Mouse (Mus musculus) gastrocnemius, adult 2 months (tissue): ENCODE data around the gene B3gntl1. TPM values are rescaled to one million over a fixed set of nuclear protein-coding genes. Genes with fewer than 3 reads are reported as not detected.
A peak's percentile ranks its signal among the peaks of the same experiment; 100 is the strongest.

ENCODE experiments used
- DNase-seq: peaks from one replicate; pipeline ENCODE4 v3.0.0; 2022
- H3K27ac ChIP-seq: fragments of 200-600 bp; 2 replicates; pipeline ENCODE4 v1.8.1; 2022; ENCODE audit warnings: mild to moderate bottlenecking
- H3K4me3 ChIP-seq: fragments of 200-600 bp; 2 replicates; pipeline ENCODE4 v1.8.1; 2022; ENCODE audit warnings: mild to moderate bottlenecking, moderate library complexity
- CTCF ChIP-seq: fragments of 200-600 bp; IDR thresholded peaks from 2 replicates; pipeline ENCODE4 v1.8.1; 2022; ENCODE audit warnings: antibody characterized with exemption, mild to moderate bottlenecking, moderate library complexity
- intact Hi-C: fragments of 180-260 bp; cut with DNase I; formaldehyde crosslinking; loops from one replicate; pipeline ENCODE4 v1.15.1; 2025
- long read RNA-seq, 2 experiments: library from polyadenylated mRNA; stranded (forward); transcript quantifications; one replicate each; pipeline ENCODE4 v2.0.0; 2021
- total RNA-seq, 2 experiments: library from RNA; stranded (reverse); gene quantifications; 2 replicates each; pipeline ENCODE4 v1.2.3; 2021

Gene B3gntl1
- total RNA-seq, result 1 to 10 TPM; 2.2 to 3.0 TPM
- long read RNA-seq, experiment 1, partial matches to known transcripts, result 0 of 3 reads
- long read RNA-seq, experiment 1, other reads (novel, unspliced or antisense), result 3 of 3 reads
- long read RNA-seq, experiment 2, partial matches to known transcripts, result 0 of 7 reads
- long read RNA-seq, experiment 2, other reads (novel, unspliced or antisense), result 4 of 7 reads

GRCm38 (mm10) chr11:121672990-121673572, at the start of gene B3gntl1:
B3gntl1 (minus strand) TSS chr11:121673153.
- TF ChIP-seq CTCF, result peak; percentile 42
- intact Hi-C loops, result loop anchor here (1.0 kb wide), 1 partner anchor 29 kb away; no protein-coding TSS in a partner anchor
- Histone ChIP-seq H3K27ac (peak within 1 kb of the TSS; percentile 94), H3K4me3 (peak within 1 kb of the TSS; percentile 97)
- DNase-seq, result peak; percentile 99

GRCm38 (mm10) chr11:121722434-121722833, 49.5 kb upstream of the B3gntl1 start:
- DNase-seq, result no peak
- H3K27ac ChIP-seq, result no peak overlapping the region
- TF ChIP-seq CTCF, result no peak
- no peak overlapping the region for H3K4me3 ChIP-seq
- intact Hi-C loops, result no loop called here

- intact Hi-C loops, result no loop called here
- TF ChIP-seq CTCF, result no peak
- Histone ChIP-seq H3K4me3 (no peak overlapping the region), H3K27ac (no peak overlapping the region)
- DNase-seq, result no peak
Observed at GRCm38 (mm10) chr11:121720752-121721151, 47.8 kb upstream of the B3gntl1 start.

GRCm38 (mm10) chr11:121717724-121718123, 44.8 kb upstream of the B3gntl1 start:
- Histone ChIP-seq H3K4me3 (no peak overlapping the region), H3K27ac (no peak overlapping the region)
- DNase-seq, result no peak
- intact Hi-C loops, result no loop called here
- no peak for TF ChIP-seq CTCF

GRCm38 (mm10) chr11:121714745-121715485, 42.0 kb upstream of the B3gntl1 start:
- H3K27ac ChIP-seq, result no peak overlapping the region
- no peak for TF ChIP-seq CTCF
- intact Hi-C loops, result no loop called here
- no peak for DNase-seq
- no peak overlapping the region for H3K4me3 ChIP-seq

GRCm38 (mm10) chr11:121713569-121713968, 40.6 kb upstream of the B3gntl1 start:
- DNase-seq, result no peak
- H3K4me3 ChIP-seq, result no peak overlapping the region
- intact Hi-C loops, result no loop called here
- H3K27ac ChIP-seq, result no peak overlapping the region
- TF ChIP-seq CTCF, result no peak

- no peak for TF ChIP-seq CTCF
- H3K27ac ChIP-seq, result no peak overlapping the region
- no peak overlapping the region for H3K4me3 ChIP-seq
- DNase-seq, result no peak
- intact Hi-C loops, result no loop called here
Observed at GRCm38 (mm10) chr11:121712987-121713386, 40.0 kb upstream of the B3gntl1 start.

GRCm38 (mm10) chr11:121710245-121710644, 37.3 kb upstream of the B3gntl1 start:
- no peak for DNase-seq
- Histone ChIP-seq H3K27ac (no peak overlapping the region), H3K4me3 (no peak overlapping the region)
- intact Hi-C loops, result no loop called here
- no peak for TF ChIP-seq CTCF

- no peak for TF ChIP-seq CTCF
- H3K4me3 ChIP-seq, result no peak overlapping the region
- H3K27ac ChIP-seq, result no peak overlapping the region
- intact Hi-C loops, result no loop called here
- DNase-seq, result no peak
Observed at GRCm38 (mm10) chr11:121709278-121709677, 36.3 kb upstream of the B3gntl1 start.

- Histone ChIP-seq H3K4me3 (peak overlapping the region; percentile 28), H3K27ac (0 out of 2 replicates have a peak overlapping the region, but pooled peaks have one; percentile 29)
- no peak for DNase-seq
- TF ChIP-seq CTCF, result no peak
- intact Hi-C loops, result no loop called here
Observed at GRCm38 (mm10) chr11:121706521-121707005, 33.6 kb upstream of the B3gntl1 start.

- intact Hi-C loops, result loop anchor here (1.0 to 5.0 kb wide), 3 partner anchors 46 to 104 kb away; no protein-coding TSS in a partner anchor
- no peak for TF ChIP-seq CTCF
- Histone ChIP-seq H3K4me3 (peak overlapping the region; percentile 76), H3K27ac (peak overlapping the region; percentile 91)
- DNase-seq, result peak; percentile 47
Observed at GRCm38 (mm10) chr11:121703619-121704215, 30.8 kb upstream of the B3gntl1 start.

- no peak for TF ChIP-seq CTCF
- H3K27ac ChIP-seq, result peak overlapping the region; percentile 91
- DNase-seq, result peak; percentile 82
- intact Hi-C loops, result loop anchor here (1.0 to 5.0 kb wide), 3 partner anchors 30 to 104 kb away; partner anchors contain the start of gene B3gntl1
- peak overlapping the region; percentile 76 for H3K4me3 ChIP-seq
Observed at GRCm38 (mm10) chr11:121702895-121703618, 30.1 kb upstream of the B3gntl1 start.
